Mouse (Mus musculus) mouse embryonic stem cell (cell line): ENCODE results near the gene Pdia4.
"Not testable (repeated sequence)": the region's sequence is repeated elsewhere in the genome, so short reads cannot be mapped to it uniquely, and the experiment has no call there.

ENCODE experiments used
- in situ Hi-C, 2 experiments: fragments of 300-500 bp; cut with MboI; formaldehyde crosslinking; loops; 1 replicate in 1 of 2; 3 replicates in 1 of 2; pipeline ENCODE4 v1.14.3; 2019 to 2020; ENCODE audit warnings: low sequenced_read_pairs in 2 of 2, low pct_unique_long_range_greater_than_20kb in 1 of 2, mixed read lengths in 1 of 2; ENCODE audit not compliant: unreplicated experiment in 1 of 2

The Pdia4 gene

DNA sequence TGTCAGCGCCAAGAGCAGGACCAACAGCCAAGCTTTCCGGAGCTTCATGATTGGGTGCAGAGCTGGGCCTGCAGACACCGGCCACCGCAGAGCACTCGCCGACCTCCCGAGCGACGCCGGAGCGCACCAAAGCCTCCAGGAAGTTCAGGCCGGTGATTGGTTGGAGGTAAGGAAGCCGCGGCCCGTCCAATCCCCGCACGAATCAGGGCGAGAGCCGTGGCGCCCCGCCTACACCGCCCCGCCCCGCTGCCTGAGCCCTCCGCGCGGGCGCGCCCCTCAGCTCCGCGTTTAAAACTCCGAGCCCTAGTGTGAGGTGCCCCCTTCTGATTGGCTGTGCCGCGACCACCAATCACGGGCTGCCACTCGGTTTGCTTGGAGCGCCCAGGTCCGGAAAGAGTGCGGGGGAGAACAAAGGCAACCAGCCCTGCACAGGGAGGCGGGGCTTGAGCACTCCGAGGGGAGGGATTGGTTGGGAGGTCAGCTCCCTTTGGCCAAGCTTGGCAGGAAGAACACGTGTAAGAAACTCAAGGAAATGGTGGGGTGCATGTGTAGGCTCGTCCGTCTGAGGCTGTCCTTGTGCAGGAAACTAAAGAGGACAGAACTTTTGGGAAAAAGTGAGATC lies at the start of gene Pdia4:
Pdia4 (minus strand) TSS at position 174 of the 622 bp plus-strand sequence.
- in situ Hi-C loops, result no loop called here

DNA sequence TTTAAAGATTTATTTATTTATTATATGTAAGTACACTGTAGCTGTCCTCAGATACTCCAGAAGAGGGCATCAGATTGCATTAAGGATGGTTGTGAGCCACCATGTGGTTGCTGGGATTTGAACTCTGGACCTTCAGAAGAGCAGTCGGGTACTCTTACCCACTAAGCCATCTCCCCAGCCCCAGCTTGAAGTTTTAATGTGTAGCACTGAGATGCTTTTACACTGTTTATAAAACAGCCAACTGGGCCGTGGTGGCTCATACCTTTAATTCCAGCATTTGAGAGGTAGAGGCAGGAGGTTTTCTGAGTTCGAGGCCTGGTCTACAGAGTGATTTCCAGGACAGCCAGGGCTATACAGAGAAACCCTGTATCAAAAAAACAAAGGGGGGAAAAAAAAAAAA lies 44.5 kb upstream of the Pdia4 start:
- in situ Hi-C loops, result not testable (repeated sequence)

DNA sequence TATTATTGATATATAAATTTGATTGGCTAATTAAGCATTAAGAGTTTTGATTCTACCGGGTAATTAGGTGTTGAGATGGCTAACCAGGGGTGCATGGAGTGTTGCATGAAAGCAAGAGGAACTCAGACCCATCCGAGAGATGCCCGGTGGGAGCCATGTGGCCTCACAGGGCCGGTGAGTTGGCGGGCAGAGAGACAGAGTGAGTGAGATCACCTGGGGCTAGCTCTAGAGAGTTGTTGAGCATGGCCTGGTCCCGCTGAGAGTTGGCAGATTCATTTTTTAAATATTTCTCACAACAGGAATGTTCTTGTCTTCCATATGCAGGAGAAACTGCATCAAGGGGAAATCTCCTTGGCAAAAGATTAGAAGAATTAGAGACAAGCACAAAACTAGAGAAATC lies 44.0 kb upstream of the Pdia4 start:
- in situ Hi-C loops, result no loop called here

DNA sequence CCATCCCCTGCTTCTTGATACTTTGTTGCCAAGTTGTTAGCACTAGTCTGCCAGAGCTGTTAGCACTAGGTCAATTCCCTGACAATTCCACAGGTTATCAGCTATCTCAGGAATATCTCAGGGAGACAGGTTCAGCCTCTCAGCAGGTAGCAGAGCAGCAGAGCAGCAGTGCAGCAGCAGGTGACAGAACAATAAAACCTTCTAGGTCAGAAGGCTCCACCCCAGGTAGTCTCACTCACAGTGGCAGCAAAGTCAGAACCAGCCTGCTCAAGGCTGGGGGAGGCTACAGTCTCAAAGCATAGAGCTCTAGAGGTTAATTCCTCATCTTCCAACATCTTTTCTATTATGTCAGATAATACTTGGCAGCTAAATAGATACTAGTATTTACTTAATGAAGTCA lies 32.5 kb upstream of the Pdia4 start:
- in situ Hi-C loops, result no loop called here

DNA sequence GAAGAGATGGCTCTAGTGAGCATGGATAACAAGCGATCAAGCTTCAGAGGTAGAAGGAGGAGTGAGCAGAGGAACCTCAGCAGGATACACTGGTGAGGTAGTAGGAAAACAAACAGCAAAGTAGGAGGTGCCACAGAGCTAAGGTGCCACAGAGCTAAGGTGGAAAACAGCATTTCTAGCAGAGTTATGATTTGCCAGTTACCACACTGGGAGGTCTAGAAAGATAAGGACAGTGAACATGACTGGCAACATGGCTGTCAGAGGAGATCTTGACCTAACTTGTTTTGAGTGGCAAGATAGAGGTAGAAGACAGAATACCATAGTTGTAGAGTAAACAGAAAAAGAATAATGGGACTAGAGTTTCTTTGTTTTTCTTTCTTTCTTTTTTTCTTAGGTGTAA lies 29.1 kb upstream of the Pdia4 start:
- in situ Hi-C loops, result no loop called here

DNA sequence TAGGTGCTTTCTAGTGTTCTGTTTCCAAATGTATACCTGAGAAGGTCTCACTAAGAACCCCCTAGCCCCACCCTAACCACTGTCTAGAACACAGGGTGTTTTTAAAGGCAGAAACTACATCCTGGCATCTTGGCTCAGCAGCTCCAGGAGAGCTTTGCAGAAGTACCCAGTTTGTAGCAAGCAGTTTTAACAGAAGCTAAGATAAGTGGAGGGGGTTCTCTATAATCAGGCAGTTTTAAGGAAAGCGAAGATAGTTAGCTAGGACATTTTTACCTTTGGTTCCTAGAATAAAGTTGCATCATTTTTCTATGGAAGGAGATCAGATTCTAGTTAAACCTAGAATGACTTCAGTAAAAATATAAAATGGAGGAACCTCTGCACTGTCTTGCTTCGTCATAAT lies 28.6 kb upstream of the Pdia4 start:
- in situ Hi-C loops, result no loop called here

DNA sequence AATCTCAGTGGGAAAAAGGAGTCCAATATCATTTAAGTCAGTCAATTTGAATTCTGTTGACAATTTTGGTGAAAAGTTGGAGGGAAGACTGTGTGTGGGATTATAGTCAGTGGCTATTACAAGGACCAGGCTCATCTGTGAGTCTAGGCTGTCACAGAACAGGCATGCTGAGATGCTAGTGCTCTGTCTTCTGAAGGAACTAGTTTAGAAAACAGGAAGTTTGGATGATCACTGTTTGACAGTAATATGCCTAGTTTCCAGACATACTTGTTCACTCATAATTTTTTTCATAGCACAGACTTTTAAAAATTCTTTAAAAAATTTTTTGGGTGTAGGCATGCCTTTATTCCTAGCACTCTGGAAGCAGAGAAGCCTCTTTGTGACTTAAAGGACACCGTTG lies 27.8 kb upstream of the Pdia4 start:
- in situ Hi-C loops, result no loop called here

DNA sequence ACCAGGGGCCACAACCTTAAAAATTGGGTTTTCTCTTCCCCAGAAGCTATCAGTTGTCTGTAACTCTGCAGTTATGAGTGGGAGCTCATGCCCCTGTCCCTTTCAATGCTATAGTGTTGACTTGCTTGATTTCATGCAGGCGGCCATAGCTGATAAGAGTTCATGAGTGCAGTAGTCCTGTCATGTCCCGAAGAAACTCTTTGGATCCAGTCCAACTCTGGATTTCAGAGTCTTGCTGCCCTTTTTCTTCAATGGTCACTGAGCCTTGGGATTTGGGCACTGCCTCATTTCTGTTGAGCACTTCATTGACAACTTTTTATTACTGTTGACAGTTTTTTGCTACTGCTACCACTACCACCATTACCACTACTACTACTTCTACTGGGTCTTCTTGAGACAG lies 24.4 kb upstream of the Pdia4 start:
- in situ Hi-C loops, result no loop called here

DNA sequence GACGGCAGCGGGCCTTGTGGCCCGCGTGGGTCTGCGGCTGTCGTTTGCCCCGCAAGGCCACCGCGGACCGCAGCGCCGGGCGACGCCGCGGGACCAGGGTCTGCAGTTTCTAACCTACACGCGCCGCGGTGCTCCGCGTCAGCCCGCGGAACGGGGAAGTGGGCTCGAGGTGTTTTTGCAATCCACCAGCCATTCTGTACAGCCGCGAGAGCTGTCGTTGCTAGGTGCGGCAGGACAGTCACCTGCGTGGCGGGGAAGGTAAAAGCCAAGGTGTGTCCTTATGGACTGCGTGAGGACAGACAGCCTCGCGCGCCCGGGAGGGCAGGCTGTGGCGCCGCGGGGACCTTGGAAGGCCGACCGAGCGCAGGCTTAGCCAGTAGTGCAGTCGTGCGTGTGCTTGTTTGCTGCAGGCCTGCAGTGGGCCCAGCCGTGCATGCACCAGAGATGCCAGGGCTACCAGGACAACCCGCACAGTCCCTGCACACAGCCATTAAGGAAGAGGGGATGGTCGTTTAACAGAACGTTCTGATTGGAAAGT lies 22.8 kb upstream of the Pdia4 start:
- in situ Hi-C loops, result no loop called here

DNA sequence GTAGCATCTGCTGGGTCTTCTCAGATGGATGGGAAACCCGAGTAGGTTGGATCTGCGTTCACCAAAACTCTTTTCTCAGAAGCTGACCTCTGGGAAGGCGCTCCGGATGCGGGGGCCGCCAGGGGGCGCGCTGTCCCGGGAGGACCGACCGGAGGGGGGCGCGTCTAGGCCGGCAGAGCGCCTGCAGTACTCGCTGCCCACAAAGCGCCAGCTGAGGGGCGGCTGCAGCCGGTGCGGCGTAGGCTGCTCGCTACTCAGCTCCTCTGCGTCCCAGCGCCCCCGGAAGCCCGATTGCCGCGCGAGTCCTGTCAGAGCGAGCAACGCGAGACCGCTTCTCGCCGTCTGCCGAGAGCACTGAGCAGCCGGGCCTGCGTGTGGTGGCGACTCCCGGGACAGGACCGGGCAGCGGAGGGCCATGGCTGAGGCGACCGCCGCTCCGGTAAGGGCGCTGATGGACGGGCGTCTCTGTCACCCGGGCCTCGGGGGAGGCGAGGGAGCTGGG lies 22.3 kb upstream of the Pdia4 start, which contains the start of gene Zfp398:
Zfp398 (plus strand) TSS at position 180 of the 502 bp plus-strand sequence.
- in situ Hi-C loops, result no loop called here

DNA sequence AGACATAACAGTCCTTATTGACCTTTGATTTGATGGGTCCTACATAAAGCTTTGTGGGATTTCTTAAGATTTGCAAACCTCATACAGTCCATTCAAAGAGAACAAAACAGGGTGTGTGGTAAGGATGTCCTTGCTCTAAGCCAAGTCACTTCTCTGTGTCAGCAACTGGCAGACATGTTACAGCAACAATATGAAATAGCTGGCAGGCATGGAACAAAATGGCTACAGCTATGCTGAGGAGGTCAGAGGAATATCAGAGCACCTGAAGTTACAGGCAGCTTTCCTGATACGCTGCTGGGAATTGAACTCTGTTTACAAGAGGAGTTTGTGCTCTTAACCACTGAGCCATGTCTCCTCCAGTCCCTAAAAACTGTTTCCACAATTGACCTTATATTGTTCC lies 19.0 kb upstream of the Pdia4 start:
- in situ Hi-C loops, result no loop called here

DNA sequence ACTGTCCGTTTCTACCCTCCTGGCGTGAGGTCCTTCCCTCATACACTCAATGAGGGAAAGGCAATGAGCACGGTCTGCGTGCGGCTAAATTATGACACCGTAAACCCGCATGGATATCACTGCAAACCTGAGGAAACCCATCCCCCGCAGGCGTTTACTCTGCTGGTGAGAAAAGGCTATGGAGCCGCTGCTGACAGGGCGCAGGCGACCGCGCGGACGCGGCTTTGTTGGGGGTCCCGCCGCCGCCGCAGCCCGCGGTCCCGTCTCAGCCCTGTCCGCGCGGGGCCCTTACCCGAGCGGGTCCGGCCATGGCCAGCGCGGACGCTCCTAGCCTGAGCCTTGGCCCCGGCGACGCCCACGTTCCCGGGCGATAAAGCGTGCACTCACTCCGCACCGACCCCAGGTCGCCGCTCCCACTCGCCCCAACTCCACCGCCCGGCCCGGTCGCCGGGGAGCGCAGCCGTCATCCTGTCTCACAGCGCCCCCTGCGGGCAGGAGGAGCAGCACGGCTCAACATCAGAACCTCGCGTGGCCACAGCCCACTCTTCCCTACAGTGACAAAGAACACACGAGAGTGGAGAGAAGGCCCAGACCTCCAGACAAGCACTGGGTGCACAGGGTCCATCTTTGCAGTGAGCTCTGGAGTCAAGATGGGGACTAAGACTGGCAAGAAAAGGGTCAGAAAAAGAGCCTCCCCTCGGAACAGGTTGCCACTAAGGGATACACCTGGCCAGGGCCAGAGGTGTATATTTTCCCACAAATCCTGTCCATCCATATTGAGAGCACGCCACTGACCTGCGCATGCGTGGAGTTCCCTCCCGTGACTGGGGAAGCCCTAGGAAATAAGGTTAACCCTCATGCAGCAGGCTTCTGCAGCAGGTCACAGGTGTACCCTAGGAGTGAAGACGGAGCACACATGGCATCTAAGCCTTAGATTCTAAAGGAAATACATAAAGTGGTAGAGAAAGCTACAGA lies 17.2 kb upstream of the Pdia4 start, which contains the start of gene Zfp786:
Zfp786 (minus strand) TSS at position 764 of the 975 bp plus-strand sequence.
- in situ Hi-C loops, result no loop called here

DNA sequence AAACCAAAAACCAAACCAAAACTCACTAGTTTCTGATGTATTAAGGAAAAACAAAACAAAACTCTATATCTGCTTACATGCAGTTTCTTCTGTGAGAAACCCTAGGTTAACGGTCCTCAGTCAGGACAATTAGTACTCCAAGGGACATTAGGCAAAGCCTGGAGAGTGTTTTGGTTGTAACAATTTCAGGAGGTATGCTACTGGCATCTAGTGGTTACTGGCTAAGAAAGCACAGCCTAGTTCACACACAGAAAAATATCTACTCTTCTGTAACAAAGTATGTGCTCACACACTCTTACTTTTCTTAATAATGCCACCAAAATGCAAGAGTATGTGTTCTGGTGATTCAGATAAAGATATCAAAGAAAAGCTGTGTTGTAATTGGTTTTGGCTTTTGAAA lies 15.7 kb upstream of the Pdia4 start:
- in situ Hi-C loops, result no loop called here

DNA sequence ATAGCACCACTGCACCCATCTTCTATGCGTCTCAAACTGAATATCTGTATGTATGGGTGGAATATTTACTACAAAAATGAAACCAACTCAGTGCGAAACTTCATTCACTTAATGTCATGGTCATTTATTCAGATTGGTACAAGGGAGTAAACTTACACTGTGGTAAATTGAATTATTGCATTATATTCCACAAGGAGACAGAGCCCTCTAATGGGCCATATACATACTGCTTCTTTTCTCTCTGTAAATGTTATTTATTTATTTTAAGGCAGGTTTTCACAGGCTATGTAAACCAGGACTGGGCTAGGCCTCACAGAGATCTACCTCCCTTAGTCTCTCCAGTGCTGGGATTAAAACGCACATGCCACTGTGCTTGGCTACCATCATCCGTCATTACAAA lies 14.2 kb upstream of the Pdia4 start:
- in situ Hi-C loops, result no loop called here

DNA sequence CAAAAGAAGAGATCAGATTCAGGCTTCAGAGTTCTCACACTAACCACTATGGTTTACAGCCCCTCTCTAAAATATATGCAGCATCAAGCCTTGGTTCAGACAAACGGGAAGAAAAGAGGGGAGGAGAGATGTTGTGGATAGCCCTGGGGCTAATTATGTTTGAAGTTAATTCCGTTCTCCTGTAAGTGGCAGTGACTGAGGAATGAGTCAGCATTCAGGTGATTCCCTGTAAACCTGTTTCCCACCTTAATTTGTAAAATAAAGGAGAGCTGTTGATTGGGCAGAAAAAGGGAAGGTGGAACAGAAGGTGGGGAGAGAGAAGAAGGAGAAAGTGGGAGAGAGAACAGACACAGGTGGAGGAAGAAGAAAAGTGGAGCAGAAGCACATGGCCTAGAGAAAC lies 11.0 kb upstream of the Pdia4 start:
- in situ Hi-C loops, result no loop called here

DNA sequence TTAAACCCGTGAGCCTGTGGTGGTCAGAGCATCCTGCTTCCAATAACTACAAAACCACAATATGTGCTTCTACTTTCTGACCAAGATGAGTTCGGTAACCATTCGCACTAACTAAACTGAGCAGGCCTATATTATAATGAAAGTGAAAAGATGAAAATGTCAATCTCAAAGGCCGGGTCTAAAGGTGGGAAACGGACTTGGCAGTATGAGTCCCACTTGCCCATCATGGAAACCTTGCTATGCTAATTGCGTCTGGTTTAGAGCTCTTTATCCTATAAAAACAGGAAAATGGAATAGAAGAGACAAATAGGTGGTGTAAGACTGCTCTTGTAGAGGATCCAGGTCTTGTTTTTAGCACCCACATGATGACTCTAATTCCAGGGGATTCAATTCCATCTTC lies 8.5 kb upstream of the Pdia4 start:
- in situ Hi-C loops, result no loop called here

DNA sequence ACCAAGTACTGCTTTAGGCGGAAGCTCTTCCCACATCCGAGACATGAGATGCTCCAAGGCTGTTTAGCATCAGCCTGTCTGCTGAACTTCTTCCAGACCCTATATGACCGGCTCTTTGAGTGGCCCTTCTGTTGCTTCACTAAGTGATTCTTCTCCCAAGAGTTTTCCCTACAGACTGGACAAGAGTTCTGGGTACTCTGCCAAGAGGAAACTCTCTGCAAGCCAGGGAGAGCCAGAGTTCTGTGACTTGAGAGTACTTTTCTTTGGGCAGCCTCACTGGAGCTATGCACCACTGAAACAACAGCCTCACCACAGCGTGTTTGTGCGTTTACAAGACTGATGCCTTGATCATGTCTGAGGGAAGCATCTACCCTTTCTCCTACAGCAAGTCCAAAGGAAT lies 8.0 kb upstream of the Pdia4 start:
- in situ Hi-C loops, result no loop called here

DNA sequence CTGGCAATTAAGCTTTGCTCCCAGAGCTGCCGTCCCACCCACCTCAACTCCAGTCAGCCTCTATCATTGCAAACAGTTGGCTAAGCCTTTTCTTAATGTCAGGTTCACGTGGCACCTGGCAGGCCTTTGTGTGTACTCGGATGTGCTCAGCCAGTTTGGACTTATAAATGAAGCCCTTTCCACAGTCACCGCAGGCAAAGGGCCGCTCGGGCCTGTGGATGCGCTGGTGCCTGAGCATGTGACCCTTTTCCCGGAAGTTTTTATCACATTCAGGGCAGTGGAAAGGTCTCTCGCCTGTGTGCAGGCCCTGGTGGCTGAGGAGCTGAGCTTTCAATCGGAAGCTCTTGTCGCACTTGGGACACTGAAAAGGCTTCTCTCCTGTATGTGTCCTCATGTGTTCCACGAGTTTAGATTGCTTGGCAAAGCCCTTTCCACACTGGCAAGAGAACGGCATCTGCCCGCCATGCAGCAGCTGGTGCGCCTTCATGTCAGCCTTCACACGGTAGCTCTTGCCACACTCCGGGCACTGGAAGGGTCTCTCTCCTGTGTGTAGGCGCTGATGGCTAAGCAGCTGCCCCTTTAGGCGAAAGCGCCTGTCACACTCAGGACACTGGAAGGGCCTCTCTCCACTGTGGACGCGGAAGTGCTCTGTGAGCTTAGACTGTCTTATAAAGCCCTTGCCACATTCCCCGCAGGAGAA lies 6.5 kb upstream of the Pdia4 start:
- in situ Hi-C loops, result no loop called here

DNA sequence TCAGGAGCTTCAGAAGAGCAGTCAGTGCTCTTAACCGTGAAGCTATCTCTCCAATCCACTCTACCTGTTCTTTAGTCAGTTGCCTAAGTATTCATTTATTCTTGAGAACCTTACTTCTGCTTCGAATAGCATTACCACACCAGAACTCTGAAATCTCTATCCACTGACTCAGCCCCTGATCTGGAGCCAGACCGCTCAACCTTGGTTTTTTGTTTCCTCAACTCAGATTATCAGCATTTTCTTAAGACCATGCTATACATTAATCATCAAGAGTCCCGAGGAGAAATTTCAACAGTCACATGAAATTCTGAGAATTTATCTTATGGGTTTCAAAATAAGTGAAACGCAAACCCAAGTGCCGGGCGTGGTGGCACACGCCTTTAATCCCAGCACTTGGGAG lies 5.5 kb upstream of the Pdia4 start:
- in situ Hi-C loops, result no loop called here
